Mouse (Mus musculus): ENCODE data around the gene Eml3.

- TF ChIP-seq ZNF384 (IDR thresholded peaks at IDR 0.05; ENCODE audit: low read depth, low read length) (no peak), EP300 (IDR thresholded peaks at IDR 0.05; ENCODE audit: low read depth in 1 of 2, low read length in 2 of 2) (no peak), POLR2A (IDR thresholded peaks at IDR 0.05; ENCODE audit: control insufficient read depth in 1 of 2, insufficient read depth in 1 of 2, low read depth in 1 of 2, low read length in 2 of 2, poor library complexity in 1 of 2) (no peak), CTCF (IDR thresholded peaks at IDR 0.05 in 2 of 3, conservative IDR thresholded peaks at IDR 0.05 in 1 of 3; ENCODE audit: control insufficient read depth in 1 of 3, insufficient read depth in 1 of 3, low read depth in 2 of 3, low read length in 3 of 3, poor library complexity in 1 of 3, severe bottlenecking in 1 of 3) (0 out of 6 replicates have a peak, but pooled peaks of 1 of the 3 experiments have one; percentile 2), USF2 (IDR thresholded peaks at IDR 0.05; ENCODE audit: borderline replicate concordance in 1 of 2, insufficient read depth in 1 of 2, low read depth in 1 of 2, low read length in 2 of 2) (no peak), KAT2A (conservative IDR thresholded peaks at IDR 0.05; ENCODE audit: low read depth, low read length) (no peak), UBTF (IDR thresholded peaks at IDR 0.05; ENCODE audit: borderline replicate concordance, insufficient read depth, low read depth, low read length) (no peak), POLR2AphosphoS5 (IDR thresholded peaks at IDR 0.05; ENCODE audit: borderline replicate concordance, low read depth, low read length) (no peak), CHD1 (IDR thresholded peaks at IDR 0.05; ENCODE audit: low read depth, low read length) (no peak), JUND (IDR thresholded peaks at IDR 0.05; ENCODE audit: low read depth, low read length) (no peak)
These were observed 60.4 kb downstream of the Eml3 start for GRCm38 (mm10) chr19:8989567-8990431.
